Mouse (Mus musculus) MEL (cell line): ENCODE data around the gene Slc5a1. TPM values are rescaled to one million over a fixed set of nuclear protein-coding genes. Genes with fewer than 3 reads are reported as not detected.

ENCODE experiments used
- DNase-seq: peaks from one replicate; pipeline ENCODE4 v3.0.0; 2011; ENCODE audit warnings: low read depth, low spot score
- H3K27ac ChIP-seq: 2 replicates; pipeline ENCODE4 v1.5.1; 2012; ENCODE audit warnings: low read depth, mild to moderate bottlenecking, control low read depth, low read length, moderate library complexity; ENCODE audit not compliant: control insufficient read depth
- H3K27me3 ChIP-seq, 2 experiments: fragments of 150-350 bp in 1 of 2; sonication (generic) in 1 of 2; 2 replicates each; pipeline ENCODE4 v1.6.1; 2012; ENCODE audit warnings: low read length in 2 of 2, mild to moderate bottlenecking in 2 of 2, improper control_type of control experiment in 1 of 2, moderate library complexity in 1 of 2; ENCODE audit not compliant: insufficient read depth in 2 of 2, control insufficient read depth in 1 of 2
- H3K36me3 ChIP-seq, 2 experiments: 2 replicates each; pipeline ENCODE4 v1.6.1; 2012 to 2014; ENCODE audit warnings: low read length in 2 of 2, improper control_type of control experiment in 1 of 2, inconsistent platforms in 1 of 2, mild to moderate bottlenecking in 1 of 2; ENCODE audit not compliant: insufficient read depth in 2 of 2, control insufficient read depth in 1 of 2
- H3K4me1 ChIP-seq, 2 experiments: fragments of 150-350 bp in 1 of 2; sonication (generic) in 1 of 2; 2 replicates each; pipeline ENCODE4 v1.6.1; 2012; ENCODE audit warnings: low read length in 2 of 2, improper control_type of control experiment in 1 of 2, mild to moderate bottlenecking in 1 of 2; ENCODE audit not compliant: insufficient read depth in 2 of 2, control insufficient read depth in 1 of 2
- H3K4me3 ChIP-seq, 2 experiments: fragments of 150-350 bp in 1 of 2; sonication (generic) in 1 of 2; 2 replicates each; pipeline ENCODE4 v1.5.1; 2012; ENCODE audit warnings: low read depth in 2 of 2, low read length in 2 of 2, mild to moderate bottlenecking in 2 of 2, moderate library complexity in 2 of 2, control low read depth in 1 of 2, improper control_type of control experiment in 1 of 2; ENCODE audit not compliant: control insufficient read depth in 1 of 2, insufficient read depth in 1 of 2
- H3K79me2 ChIP-seq: 2 replicates; pipeline ENCODE4 v1.6.1; 2012; ENCODE audit warnings: mild to moderate bottlenecking, low read length, moderate library complexity; ENCODE audit not compliant: control insufficient read depth, poor library complexity, insufficient read depth
- H3K9ac ChIP-seq: 2 replicates; pipeline ENCODE4 v1.6.1; 2012; ENCODE audit warnings: low read depth, mild to moderate bottlenecking, control low read depth, low read length, moderate library complexity; ENCODE audit not compliant: control insufficient read depth, poor library complexity, severe bottlenecking
- H3K9me3 ChIP-seq: fragments of 150-350 bp; sonication (generic); replicated peaks from 2 replicates; pipeline ENCODE4 v1.6.1; 2012; ENCODE audit warnings: mild to moderate bottlenecking, low read length, improper control_type of control experiment, moderate library complexity; ENCODE audit not compliant: insufficient read depth
- BHLHE40 ChIP-seq: IDR thresholded peaks from 2 replicates; pipeline ENCODE4 v1.6.1; 2012; ENCODE audit warnings: low read depth, mild to moderate bottlenecking, inconsistent platforms, low read length, improper control_type of control experiment, borderline replicate concordance
- CHD1 ChIP-seq: IDR thresholded peaks from 2 replicates; pipeline ENCODE4 v1.6.1; 2012; ENCODE audit warnings: low read depth, mild to moderate bottlenecking, inconsistent platforms, low read length, improper control_type of control experiment
- CTCF ChIP-seq, 3 experiments: IDR thresholded peaks in 2 of 3; conservative IDR thresholded peaks in 1 of 3; 2 replicates each; pipeline ENCODE4 v1.5.1; 2011 to 2012; ENCODE audit warnings: low read length in 3 of 3, low read depth in 2 of 3, mild to moderate bottlenecking in 2 of 3, improper control_type of control experiment in 1 of 3, inconsistent platforms in 1 of 3, mixed read lengths in 1 of 3, moderate library complexity in 1 of 3; ENCODE audit not compliant: control insufficient read depth in 1 of 3, insufficient read depth in 1 of 3, poor library complexity in 1 of 3, severe bottlenecking in 1 of 3
- ELF1 ChIP-seq: IDR thresholded peaks from 2 replicates; pipeline ENCODE4 v1.6.1; 2014; ENCODE audit warnings: low read depth, mild to moderate bottlenecking, inconsistent platforms, low read length, improper control_type of control experiment, moderate library complexity
- EP300 ChIP-seq, 2 experiments: IDR thresholded peaks; 2 replicates each; pipeline ENCODE4 v1.6.1; 2011; ENCODE audit warnings: improper control_type of control experiment in 2 of 2, low read length in 2 of 2, low read depth in 1 of 2, mild to moderate bottlenecking in 1 of 2
- GABPA ChIP-seq: IDR thresholded peaks from 2 replicates; pipeline ENCODE4 v1.6.1; 2012; ENCODE audit warnings: low read depth, mild to moderate bottlenecking, inconsistent platforms, low read length, improper control_type of control experiment, moderate library complexity
- JUND ChIP-seq: IDR thresholded peaks from 2 replicates; pipeline ENCODE4 v1.6.1; 2011; ENCODE audit warnings: low read depth, mild to moderate bottlenecking, improper control_type of control experiment, low read length
- MAFK ChIP-seq: IDR thresholded peaks from 2 replicates; pipeline ENCODE4 v1.6.1; 2011; ENCODE audit warnings: low read depth, mild to moderate bottlenecking, low read length, improper control_type of control experiment, borderline replicate concordance
- MXI1 ChIP-seq: IDR thresholded peaks from 2 replicates; pipeline ENCODE4 v1.6.1; 2011; ENCODE audit warnings: mild to moderate bottlenecking, low read depth, low read length, improper control_type of control experiment
- NELFE ChIP-seq: IDR thresholded peaks from 2 replicates; pipeline ENCODE4 v1.6.1; 2011; ENCODE audit warnings: low read depth, low read length, improper control_type of control experiment
- NRF1 ChIP-seq: IDR thresholded peaks from 2 replicates; pipeline ENCODE4 v1.6.1; 2014; ENCODE audit warnings: low read depth, mild to moderate bottlenecking, inconsistent platforms, low read length, improper control_type of control experiment, moderate library complexity; ENCODE audit not compliant: poor library complexity, insufficient read depth, severe bottlenecking
- POLR2A ChIP-seq, 2 experiments: IDR thresholded peaks; 2 replicates each; pipeline ENCODE4 v1.6.1; 2011 to 2012; ENCODE audit warnings: low read length in 2 of 2, mild to moderate bottlenecking in 2 of 2, control low read depth in 1 of 2, improper control_type of control experiment in 1 of 2, low read depth in 1 of 2, moderate library complexity in 1 of 2; ENCODE audit not compliant: control insufficient read depth in 1 of 2, insufficient read depth in 1 of 2, poor library complexity in 1 of 2
- POLR2AphosphoS5 ChIP-seq: IDR thresholded peaks from 2 replicates; pipeline ENCODE4 v1.6.1; 2012; ENCODE audit warnings: low read depth, borderline replicate concordance, mild to moderate bottlenecking, inconsistent platforms, low read length, moderate library complexity, mixed read lengths
- RAD21 ChIP-seq: IDR thresholded peaks from 2 replicates; pipeline ENCODE4 v1.6.1; 2011; ENCODE audit warnings: mild to moderate bottlenecking, low read depth, low read length, improper control_type of control experiment
- SIN3A ChIP-seq: IDR thresholded peaks from 2 replicates; pipeline ENCODE4 v1.6.1; 2012; ENCODE audit warnings: low read length, improper control_type of control experiment, inconsistent platforms
- TAL1 ChIP-seq: IDR thresholded peaks from 2 replicates; pipeline ENCODE4 v1.6.1; 2012; ENCODE audit warnings: mild to moderate bottlenecking, inconsistent platforms, low read length, moderate library complexity, mixed read lengths
- TBP ChIP-seq: IDR thresholded peaks from 2 replicates; pipeline ENCODE4 v1.8.0; 2011; ENCODE audit warnings: low read depth, low read length, improper control_type of control experiment
- UBTF ChIP-seq: IDR thresholded peaks from 2 replicates; pipeline ENCODE4 v1.6.1; 2012; ENCODE audit warnings: low read depth, mild to moderate bottlenecking, inconsistent platforms, low read length, improper control_type of control experiment, moderate library complexity, borderline replicate concordance; ENCODE audit not compliant: insufficient read depth
- USF1 ChIP-seq: IDR thresholded peaks from 2 replicates; pipeline ENCODE4 v1.6.1; 2014; ENCODE audit warnings: low read depth, mild to moderate bottlenecking, inconsistent platforms, low read length, improper control_type of control experiment, moderate library complexity
- USF2 ChIP-seq, 2 experiments: IDR thresholded peaks; 2 replicates each; pipeline ENCODE4 v1.6.1; 2011 to 2012; ENCODE audit warnings: improper control_type of control experiment in 2 of 2, low read length in 2 of 2, borderline replicate concordance in 1 of 2, inconsistent platforms in 1 of 2, low read depth in 1 of 2, mild to moderate bottlenecking in 1 of 2; ENCODE audit not compliant: insufficient read depth in 1 of 2
- ZKSCAN1 ChIP-seq: IDR thresholded peaks from 2 replicates; pipeline ENCODE4 v1.6.1; 2012; ENCODE audit warnings: low read depth, mild to moderate bottlenecking, inconsistent platforms, low read length, improper control_type of control experiment, moderate library complexity
- ZNF384 ChIP-seq: IDR thresholded peaks from 2 replicates; pipeline ENCODE4 v1.6.1; 2012; ENCODE audit warnings: low read depth, mild to moderate bottlenecking, inconsistent platforms, low read length, improper control_type of control experiment
- polyA plus RNA-seq, 2 experiments: library from polyadenylated mRNA; stranded (reverse) in 1 of 2; unstranded in 1 of 2; fragments of >175 nt in 1 of 2; fragments of >200 nt in 1 of 2; gene quantifications; 2 replicates each; pipeline versions ENCODE4 v1.2.1 to v1.2.4; 2012; ENCODE audit warnings: low replicate concordance in 2 of 2, low read depth in 1 of 2; ENCODE audit not compliant: insufficient read length in 2 of 2, insufficient read depth in 1 of 2, missing spikeins in 1 of 2
- total RNA-seq: library from RNA; depleted of rRNA; stranded (reverse); fragments of 300-350 nt; gene quantifications from 2 replicates; pipeline ENCODE4 v1.2.3, GENCODE M21; 2012; rRNA removed

The Slc5a1 gene
- total RNA-seq, result not detected in 2 replicates
- polyA plus RNA-seq, result not detected

DNA sequence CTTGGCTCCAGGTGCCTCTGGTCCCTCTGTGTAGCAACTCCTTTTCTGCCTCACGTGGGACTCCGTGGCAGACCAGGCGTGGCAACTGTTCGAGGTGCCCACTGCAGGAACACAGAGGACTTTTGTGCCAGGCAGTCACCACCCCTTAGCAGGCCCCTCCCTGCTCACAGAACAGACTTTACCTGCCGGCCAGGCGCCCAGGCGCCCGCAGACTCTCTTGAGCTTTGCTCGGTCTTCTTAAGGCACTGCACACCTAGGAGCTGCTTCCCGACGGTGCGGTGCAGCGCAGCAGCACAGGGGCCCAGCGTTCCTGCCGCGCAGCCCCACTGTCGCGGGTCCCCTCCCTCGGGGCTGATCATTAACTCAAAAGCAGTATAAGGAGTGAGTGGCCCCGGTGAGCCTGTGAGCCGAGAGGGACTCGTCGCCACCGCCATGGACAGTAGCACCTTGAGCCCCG lies at the start of gene Slc5a1:
Gene Slc5a1 (plus strand): TSS at position 195 of the 457 bp plus-strand sequence.
- Histone ChIP-seq H3K9ac (no peak within 1 kb of the TSS), H3K79me2 (no peaks in the 10 kb centered on the region), H3K4me3 (no peak within 1 kb of the TSS)

DNA sequence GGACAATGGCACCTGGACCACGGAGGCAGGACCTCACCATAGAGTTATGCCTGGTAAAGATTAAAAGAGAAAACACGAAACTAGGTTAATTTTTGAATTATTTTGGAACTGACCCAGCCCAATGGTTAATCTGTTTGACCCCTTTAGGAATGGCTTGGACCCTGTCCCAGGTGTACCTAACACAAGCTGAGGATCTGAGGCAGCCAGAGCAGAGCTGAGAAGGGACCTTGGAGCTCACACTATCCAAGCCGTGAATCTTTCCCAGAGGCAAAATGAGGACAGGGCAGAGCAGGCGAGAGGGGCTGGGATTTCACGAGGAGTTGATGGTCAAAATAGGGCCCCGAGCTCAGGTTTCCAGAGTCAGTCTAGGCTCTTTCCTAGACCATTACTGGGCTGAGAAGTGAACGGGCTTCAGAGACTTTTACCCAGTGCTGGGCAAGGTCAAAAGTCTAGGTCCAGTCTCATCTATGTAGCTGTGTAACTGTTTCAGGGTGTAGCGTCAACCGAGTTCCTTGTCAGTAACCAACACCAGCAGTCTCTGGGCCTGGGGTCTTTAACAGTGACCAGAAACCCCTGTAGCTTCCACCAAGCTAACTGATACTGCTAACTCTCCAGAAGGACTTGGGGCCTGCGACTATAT lies 47.8 kb upstream of the Slc5a1 start:
- DNase-seq, result no peak
- peaks cover 8 to 13% of the 10 kb centered on the region in 2 experiments for H3K27me3 ChIP-seq
- no peaks in the 10 kb centered on the region for H3K4me1 ChIP-seq
- H3K79me2 ChIP-seq, result no peaks in the 10 kb centered on the region
- H3K9ac ChIP-seq, result no peak overlapping the region
- H3K36me3 ChIP-seq, result no peaks in the 10 kb centered on the region
- H3K27ac ChIP-seq, result no peak overlapping the region
- no peaks in the 10 kb centered on the region for H3K9me3 ChIP-seq
- H3K4me3 ChIP-seq, result no peak overlapping the region
- no peak for TF ChIP-seq EP300 (IDR thresholded peaks at IDR 0.05; ENCODE audit: low read depth in 1 of 2, low read length in 2 of 2)
- no peak for TF ChIP-seq NELFE

More for the DNA sequence above, at the start of gene Slc5a1:
- Histone ChIP-seq H3K9me3 (no peaks in the 10 kb centered on the region), H3K27me3 (peaks cover 3 to 22% of the 10 kb centered on the region in 2 experiments), H3K36me3 (no peaks in the 10 kb centered on the region), H3K27ac (no peak within 1 kb of the TSS), H3K4me1 (no peaks in the 10 kb centered on the region)
- TF ChIP-seq RAD21 (no peak), NELFE (no peak), POLR2A (IDR thresholded peaks at IDR 0.05; ENCODE audit: control insufficient read depth in 1 of 2, insufficient read depth in 1 of 2, low read depth in 1 of 2, low read length in 2 of 2, poor library complexity in 1 of 2) (no peak), TAL1 (no peak), ZNF384 (no peak)
- DNase-seq, result no peak

DNA sequence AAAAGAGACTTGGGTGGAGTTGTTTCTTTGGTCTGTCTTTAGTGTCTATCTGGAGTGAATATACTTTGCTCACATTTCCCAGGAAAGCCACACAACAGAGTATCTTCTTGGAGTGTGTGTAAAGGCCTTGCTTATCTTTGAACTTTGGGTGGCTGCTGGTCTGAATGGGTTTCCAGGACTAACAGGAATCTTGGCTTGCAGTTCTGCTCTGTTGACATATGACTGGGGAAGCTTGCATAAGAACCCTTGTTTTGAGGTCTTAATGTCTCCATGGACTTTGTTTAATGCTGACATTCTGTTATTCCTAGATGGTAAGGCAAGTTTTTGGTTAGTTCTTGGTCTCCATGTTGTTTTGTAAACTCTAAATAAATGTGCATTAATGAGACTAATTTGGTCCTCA lies 33.9 kb upstream of the Slc5a1 start:
- H3K9ac ChIP-seq, result no peak overlapping the region
- no peak overlapping the region for H3K27ac ChIP-seq
- no peak overlapping the region for H3K4me3 ChIP-seq
- no peak for DNase-seq
- H3K9me3 ChIP-seq, result no peaks in the 10 kb centered on the region
- H3K36me3 ChIP-seq, result no peaks in the 10 kb centered on the region
- no peak for TF ChIP-seq ZKSCAN1
- no peak for TF ChIP-seq POLR2AphosphoS5
- no peak for TF ChIP-seq MAFK
- no peak for TF ChIP-seq NRF1
- no peak for TF ChIP-seq CTCF (IDR thresholded peaks at IDR 0.05 in 2 of 3, conservative IDR thresholded peaks at IDR 0.05 in 1 of 3; ENCODE audit: control insufficient read depth in 1 of 3, insufficient read depth in 1 of 3, low read depth in 2 of 3, low read length in 3 of 3, poor library complexity in 1 of 3, severe bottlenecking in 1 of 3)
- TF ChIP-seq TBP, result no peak
- no peak for TF ChIP-seq MXI1
- no peak for TF ChIP-seq SIN3A
- no peak for TF ChIP-seq ELF1
- TF ChIP-seq CHD1, result no peak
- TF ChIP-seq USF1, result no peak
- no peak for TF ChIP-seq UBTF
- TF ChIP-seq USF2 (IDR thresholded peaks at IDR 0.05; ENCODE audit: borderline replicate concordance in 1 of 2, insufficient read depth in 1 of 2, low read depth in 1 of 2, low read length in 2 of 2), result no peak
- TF ChIP-seq JUND, result no peak
- no peak for TF ChIP-seq EP300 (IDR thresholded peaks at IDR 0.05; ENCODE audit: low read depth in 1 of 2, low read length in 2 of 2)
- no peak for TF ChIP-seq GABPA
- TF ChIP-seq BHLHE40, result no peak
- H3K4me1 ChIP-seq, result no peaks in the 10 kb centered on the region
- peaks cover 12 to 25% of the 10 kb centered on the region in 2 experiments for H3K27me3 ChIP-seq
- no peaks in the 10 kb centered on the region for H3K79me2 ChIP-seq
